Mouse (Mus musculus) neural tube, embryonic 11.5 days (tissue): Measurements from ENCODE around the gene Ak5. TPM values are rescaled to one million over a fixed set of nuclear protein-coding genes. Genes with fewer than 3 reads are reported as not detected.

ENCODE experiments used
- ATAC-seq: fragments of 200-750 bp; cut with Nextera tagmentation; 2 replicates; pipeline ENCODE4 v1.8.0; 2017; ENCODE audit warnings: moderate number of reproducible peaks, mild to moderate bottlenecking, moderate TSS enrichment, moderate library complexity; ENCODE audit not compliant: insufficient read depth, low FRiP score, low TSS enrichment
- DNase-seq: peaks from one replicate; pipeline ENCODE4 v3.0.0-alpha.2; 2015; ENCODE audit warnings: low spot score
- H3K27ac ChIP-seq: fragments of 300-500 bp; sonication (generic); 2 replicates; pipeline ENCODE4 v1.5.1; 2014; ENCODE audit warnings: low read depth, mild to moderate bottlenecking, low read length
- H3K27me3 ChIP-seq: fragments of 300-500 bp; sonication (generic); 2 replicates; pipeline ENCODE4 v1.6.1; 2014; ENCODE audit warnings: mild to moderate bottlenecking, low read length, mixed read lengths; ENCODE audit not compliant: control insufficient read depth, insufficient read depth
- H3K36me3 ChIP-seq: fragments of 300-500 bp; sonication (generic); 2 replicates; pipeline ENCODE4 v1.6.1; 2014; ENCODE audit warnings: mild to moderate bottlenecking, low read length, moderate library complexity, mixed read lengths; ENCODE audit not compliant: control insufficient read depth, insufficient read depth
- H3K4me1 ChIP-seq: fragments of 300-500 bp; sonication (generic); 2 replicates; pipeline ENCODE4 v1.6.1; 2014; ENCODE audit warnings: low read length, mixed read lengths; ENCODE audit not compliant: control insufficient read depth, insufficient read depth
- H3K4me2 ChIP-seq: fragments of 300-500 bp; sonication (generic); 2 replicates; pipeline ENCODE4 v1.6.1; 2014; ENCODE audit warnings: low read depth, mild to moderate bottlenecking, moderate library complexity
- H3K4me3 ChIP-seq: fragments of 300-500 bp; sonication (generic); 2 replicates; pipeline ENCODE4 v1.5.1; 2014; ENCODE audit warnings: low read depth, low read length
- H3K9ac ChIP-seq: fragments of 300-500 bp; sonication (generic); 2 replicates; pipeline ENCODE4 v1.6.1; 2014; ENCODE audit warnings: mild to moderate bottlenecking, low read length
- H3K9me3 ChIP-seq: fragments of 300-500 bp; sonication (generic); 2 replicates; pipeline ENCODE4 v1.6.1; 2016; ENCODE audit warnings: low read length; ENCODE audit not compliant: control insufficient read depth
- WGBS: fragments of 180-500 bp; shearing (Covaris S2); extraction: QIAGEN DNeasy Blood & Tissue Kit; methylation state at CpG from one replicate; pipeline ENCODE4 v1.1.7; 2014; 5-methylcytosine and 5-hydroxymethylcytosine counted together
- polyA plus RNA-seq: library from polyadenylated mRNA; unstranded; fragments of >200 nt; fragmentation: Nextera tagmentation; extraction: Ambion mirVana; gene quantifications from 2 replicates; pipeline ENCODE4 v1.2.1, GENCODE M21; 2014

Gene Ak5
- polyA plus RNA-seq, 1 experiment from 2014 or later: 1.4 TPM

DNA sequence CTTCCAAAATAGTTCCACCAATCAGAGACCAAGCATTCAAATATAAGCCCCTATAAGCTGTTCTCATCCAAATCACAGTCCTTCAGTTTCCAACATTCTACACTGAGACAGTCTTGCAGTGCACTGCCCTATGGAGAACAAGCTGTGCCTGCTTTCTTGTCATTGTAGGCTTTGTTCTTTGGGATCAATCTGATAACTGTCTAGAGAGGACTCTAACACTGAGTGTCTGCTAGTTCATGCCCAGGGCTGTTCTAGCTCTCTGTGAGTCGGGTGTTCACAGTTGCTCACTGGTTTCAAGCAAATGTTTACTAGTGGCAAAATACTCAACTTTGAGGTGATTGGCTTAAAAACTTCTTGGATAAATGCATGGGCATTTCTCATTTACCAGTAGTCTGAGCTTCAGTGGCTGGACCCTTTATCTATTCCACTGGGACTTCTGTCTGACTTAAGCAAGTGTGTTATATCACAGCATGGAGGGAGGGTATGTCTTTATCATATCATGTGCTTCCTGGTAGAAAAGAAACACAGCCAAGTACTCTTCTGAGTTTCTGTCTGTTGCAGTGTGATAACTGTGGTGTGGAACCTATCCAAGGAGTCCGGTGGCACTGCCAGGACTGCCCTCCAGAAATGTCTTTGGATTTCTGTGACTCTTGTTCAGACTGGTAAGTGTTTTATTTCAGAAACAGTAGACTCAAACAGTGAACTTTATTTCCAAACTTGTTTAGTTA lies 210.7 kb downstream of the Ak5 start:
- H3K9ac ChIP-seq: no peak overlapping the region
- no peaks in the 10 kb centered on the region for H3K27me3 ChIP-seq
- no peaks in the 10 kb centered on the region for H3K9me3 ChIP-seq
- no peaks in the 10 kb centered on the region for H3K4me1 ChIP-seq
- ATAC-seq (no peak), DNase-seq (no peak)
- 96% methylated on average over 2 of the region's 2 CpGs for WGBS
- H3K27ac ChIP-seq: no peak overlapping the region
- peaks cover 4% of the 10 kb centered on the region; the same call in 1 of the 2 replicates for H3K36me3 ChIP-seq
- H3K4me2 ChIP-seq: no peak overlapping the region
- no peak overlapping the region for H3K4me3 ChIP-seq

- no peak overlapping the region for H3K4me2 ChIP-seq
- DNase-seq (no peak), ATAC-seq (no peak)
- H3K27ac ChIP-seq: no peak overlapping the region
- peaks cover 7% of the 10 kb centered on the region; the same call in 1 of the 2 replicates for H3K36me3 ChIP-seq
- 82% methylated on average over 3 of the region's 4 CpGs for WGBS
- no peak overlapping the region for H3K4me3 ChIP-seq
- no peaks in the 10 kb centered on the region for H3K27me3 ChIP-seq
- no peak overlapping the region for H3K9ac ChIP-seq
- no peaks in the 10 kb centered on the region for H3K9me3 ChIP-seq
- no peaks in the 10 kb centered on the region for H3K4me1 ChIP-seq
Observed at GRCm38 (mm10) chr3:152453163-152453562, 215.0 kb downstream of the Ak5 start.

GRCm38 (mm10) chr3:152446966-152447365 lies 221.2 kb downstream of the Ak5 start:
- 88% methylated on average over 1 of the region's 1 CpGs for WGBS

DNA sequence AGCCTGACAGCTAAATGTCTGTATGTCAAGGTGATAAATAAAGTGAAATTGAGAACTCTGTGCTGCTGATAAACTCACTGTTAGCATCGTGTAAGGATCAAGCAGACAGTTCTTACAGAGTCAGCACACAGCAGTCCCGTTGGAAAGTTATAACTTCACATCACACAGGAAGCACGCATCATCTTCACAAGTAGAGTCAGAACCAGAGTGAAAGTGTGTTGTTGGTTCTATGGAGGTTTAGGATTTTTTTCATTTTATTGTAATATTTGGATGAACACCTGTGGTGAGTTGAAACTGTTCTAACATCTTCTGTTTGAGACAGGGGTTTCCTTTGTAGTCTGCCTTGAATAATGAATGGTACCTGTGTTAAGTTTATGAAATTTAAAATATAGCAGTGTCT lies 224.0 kb downstream of the Ak5 start:
- H3K4me2 ChIP-seq: no peak overlapping the region
- WGBS: 93% methylated on average over 3 of the region's 3 CpGs
- no peaks in the 10 kb centered on the region for H3K27me3 ChIP-seq
- no peak for DNase-seq
- H3K4me3 ChIP-seq: no peak overlapping the region
- H3K9ac ChIP-seq: no peak overlapping the region
- H3K9me3 ChIP-seq: no peaks in the 10 kb centered on the region
- H3K36me3 ChIP-seq: no peaks in the 10 kb centered on the region
- no peaks in the 10 kb centered on the region for H3K4me1 ChIP-seq
- ATAC-seq: no peak
- H3K27ac ChIP-seq: no peak overlapping the region

More at GRCm38 (mm10) chr3:152446966-152447365, 221.2 kb downstream of the Ak5 start:
- no peak for ATAC-seq
- Histone ChIP-seq H3K36me3 (0 out of 2 replicates have a peak, but pooled peaks cover 2% of the 10 kb centered on the region), H3K27ac (no peak overlapping the region), H3K4me1 (no peaks in the 10 kb centered on the region), H3K9me3 (no peaks in the 10 kb centered on the region), H3K27me3 (no peaks in the 10 kb centered on the region), H3K9ac (no peak overlapping the region), H3K4me3 (no peak overlapping the region), H3K4me2 (no peak overlapping the region)
- no peak for DNase-seq

DNA sequence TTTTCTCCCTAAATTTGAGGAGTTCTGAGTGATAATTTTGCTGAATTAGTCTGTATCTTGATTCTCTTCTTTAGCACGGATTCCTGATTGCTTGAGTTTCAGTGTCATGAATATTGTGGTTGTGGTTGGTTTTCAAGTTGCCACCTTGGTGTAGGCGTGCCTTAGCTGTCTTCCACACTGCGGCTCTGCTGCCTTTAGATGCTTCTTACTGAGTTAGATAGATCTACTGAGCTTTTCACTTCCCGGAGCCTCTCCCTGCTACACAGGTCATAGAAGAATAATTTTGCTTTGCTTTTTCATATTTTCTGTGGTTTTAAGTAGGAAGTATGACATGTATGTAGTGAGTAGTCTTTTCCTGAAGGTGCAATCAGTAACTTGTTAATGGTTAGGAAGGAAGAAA lies 225.4 kb downstream of the Ak5 start:
- Histone ChIP-seq H3K9ac (no peak overlapping the region), H3K9me3 (no peaks in the 10 kb centered on the region), H3K4me1 (no peaks in the 10 kb centered on the region), H3K4me3 (no peak overlapping the region), H3K36me3 (no peaks in the 10 kb centered on the region), H3K27ac (no peak overlapping the region), H3K4me2 (no peak overlapping the region), H3K27me3 (no peaks in the 10 kb centered on the region)
- DNase-seq (no peak), ATAC-seq (no peak)
- WGBS: 93% methylated on average over 4 of the region's 4 CpGs

DNA sequence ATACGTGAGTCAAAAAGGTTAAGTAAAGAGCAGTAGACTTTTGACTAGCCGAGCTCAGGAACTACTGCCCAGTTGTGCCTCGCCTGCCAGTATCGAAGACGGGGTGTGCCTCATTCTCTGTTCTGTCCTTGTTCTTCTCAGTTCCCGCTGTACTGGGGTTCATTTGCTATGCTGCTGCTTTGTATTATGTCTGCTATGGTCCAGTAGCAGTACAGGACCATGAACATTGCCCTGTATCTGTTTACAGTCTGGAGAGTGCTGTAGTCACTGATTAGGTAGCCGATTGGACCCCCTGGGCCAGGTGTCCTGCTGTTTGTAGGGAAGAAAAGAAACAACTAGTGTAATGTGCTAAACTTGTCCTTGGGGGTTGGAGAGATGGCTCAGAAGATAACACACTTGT lies 230.1 kb downstream of the Ak5 start:
- ATAC-seq (no peak), DNase-seq (no peak)
- Histone ChIP-seq H3K9me3 (no peaks in the 10 kb centered on the region), H3K4me1 (no peaks in the 10 kb centered on the region), H3K36me3 (no peaks in the 10 kb centered on the region), H3K4me2 (no peak overlapping the region), H3K9ac (no peak overlapping the region), H3K27me3 (no peaks in the 10 kb centered on the region), H3K4me3 (no peak overlapping the region), H3K27ac (no peak overlapping the region)
- WGBS: 95% methylated on average over 7 of the region's 7 CpGs

GRCm38 (mm10) chr3:152435590-152435989 lies 232.6 kb downstream of the Ak5 start:
- Histone ChIP-seq H3K4me1 (no peaks in the 10 kb centered on the region), H3K36me3 (no peaks in the 10 kb centered on the region), H3K27me3 (no peaks in the 10 kb centered on the region), H3K4me2 (no peak overlapping the region), H3K9me3 (no peaks in the 10 kb centered on the region), H3K4me3 (no peak overlapping the region), H3K27ac (no peak overlapping the region), H3K9ac (no peak overlapping the region)
- DNase-seq (no peak), ATAC-seq (no peak)

DNA sequence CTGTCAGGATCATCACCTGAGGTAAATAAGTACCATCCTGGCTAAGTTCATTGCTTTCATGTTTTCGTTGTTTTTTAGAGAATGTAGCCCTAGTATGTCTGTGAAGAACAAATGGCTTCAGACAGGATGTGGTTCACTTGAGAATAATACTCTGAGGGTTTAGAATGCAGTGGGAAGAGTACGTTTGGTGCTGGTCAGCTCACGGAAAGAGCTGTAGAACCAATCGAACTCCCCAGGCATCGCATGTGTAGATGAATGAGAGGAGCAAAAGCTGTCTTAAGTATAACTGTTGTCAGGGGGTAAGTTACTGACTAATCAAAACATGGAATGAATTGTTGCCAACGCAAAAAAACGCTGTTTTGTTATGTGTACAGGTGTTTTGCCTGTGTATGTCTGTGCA lies 235.5 kb downstream of the Ak5 start:
- peaks cover 3% of the 10 kb centered on the region; the same call in 1 of the 2 replicates for H3K36me3 ChIP-seq
- H3K9ac ChIP-seq: no peak overlapping the region
- DNase-seq: no peak
- no peak overlapping the region for H3K4me3 ChIP-seq
- no peaks in the 10 kb centered on the region for H3K4me1 ChIP-seq
- ATAC-seq: no peak
- no peaks in the 10 kb centered on the region for H3K9me3 ChIP-seq
- 93% methylated on average over 7 of the region's 7 CpGs for WGBS
- no peaks in the 10 kb centered on the region for H3K27me3 ChIP-seq
- H3K27ac ChIP-seq: no peak overlapping the region
- no peak overlapping the region for H3K4me2 ChIP-seq

- H3K4me2 ChIP-seq: no peak overlapping the region
- WGBS: 93% methylated on average over 8 of the region's 8 CpGs
- no peak for ATAC-seq
- H3K27ac ChIP-seq: no peak overlapping the region
- no peaks in the 10 kb centered on the region for H3K27me3 ChIP-seq
- no peak overlapping the region for H3K9ac ChIP-seq
- H3K36me3 ChIP-seq: peaks cover 3% of the 10 kb centered on the region; the same call in 1 of the 2 replicates
- no peak for DNase-seq
- H3K4me1 ChIP-seq: no peaks in the 10 kb centered on the region
- H3K9me3 ChIP-seq: no peaks in the 10 kb centered on the region
- no peak overlapping the region for H3K4me3 ChIP-seq
Observed at GRCm38 (mm10) chr3:152428925-152429324, 239.2 kb downstream of the Ak5 start.
